Mouse (Mus musculus) heart, embryonic 14.5 days (tissue): ENCODE measurements at regions not wholly inside any gene's neighbourhood (a gene's known extent, or its start where the extent isn't known, plus 50 kb on each side); places are given as distances from the start of the nearest gene placed in this dataset.

ENCODE experiments used
- ATAC-seq: fragments of 200-750 bp; cut with Nextera tagmentation; 2 replicates; pipeline ENCODE4 v1.8.0; 2017; ENCODE audit warnings: low read depth, moderate TSS enrichment; ENCODE audit not compliant: insufficient number of reproducible peaks, insufficient read depth, low FRiP score
- H3K27ac ChIP-seq, 2 experiments: fragments of 200-500 bp in 1 of 2; fragments of 300-500 bp in 1 of 2; sonication (generic) in 1 of 2; replicated peaks in 1 of 2; 2 replicates each; pipeline ENCODE4 v1.5.1; 2012 to 2014; ENCODE audit warnings: low read depth in 2 of 2, low read length in 2 of 2, control low read depth in 1 of 2, mild to moderate bottlenecking in 1 of 2, mixed read lengths in 1 of 2; ENCODE audit not compliant: control insufficient read depth in 1 of 2, insufficient read depth in 1 of 2
- H3K27me3 ChIP-seq: fragments of 300-500 bp; sonication (generic); 2 replicates; pipeline ENCODE4 v1.6.1; 2014; ENCODE audit warnings: mild to moderate bottlenecking, low read length, control low read depth; ENCODE audit not compliant: control insufficient read depth, insufficient read depth
- H3K36me3 ChIP-seq: fragments of 300-500 bp; sonication (generic); 2 replicates; pipeline ENCODE4 v1.6.1; 2014; ENCODE audit warnings: mild to moderate bottlenecking, control low read depth, low read length, mixed read lengths; ENCODE audit not compliant: control insufficient read depth, insufficient read depth
- H3K4me1 ChIP-seq, 2 experiments: fragments of 200-500 bp in 1 of 2; fragments of 300-500 bp in 1 of 2; sonication (generic) in 1 of 2; 2 replicates each; pipeline ENCODE4 v1.6.1; 2012 to 2014; ENCODE audit warnings: low read length in 2 of 2, control low read depth in 1 of 2, mixed read lengths in 1 of 2; ENCODE audit not compliant: control insufficient read depth in 2 of 2, insufficient read depth in 2 of 2
- H3K4me2 ChIP-seq: fragments of 300-500 bp; sonication (generic); 2 replicates; pipeline ENCODE4 v1.6.1; 2014; ENCODE audit warnings: mild to moderate bottlenecking, low read length
- H3K4me3 ChIP-seq, 2 experiments: fragments of 200-500 bp in 1 of 2; fragments of 300-500 bp in 1 of 2; sonication (generic) in 1 of 2; 2 replicates each; pipeline ENCODE4 v1.5.1; 2012 to 2014; ENCODE audit warnings: low read length in 2 of 2, mild to moderate bottlenecking in 2 of 2, control low read depth in 1 of 2, low read depth in 1 of 2, moderate library complexity in 1 of 2; ENCODE audit not compliant: control insufficient read depth in 1 of 2, insufficient read depth in 1 of 2
- H3K9ac ChIP-seq: fragments of 300-500 bp; sonication (generic); 2 replicates; pipeline ENCODE4 v1.6.1; 2014; ENCODE audit warnings: mild to moderate bottlenecking, low read length
- H3K9me3 ChIP-seq: fragments of 300-500 bp; sonication (generic); 2 replicates; pipeline ENCODE4 v1.6.1; 2016; ENCODE audit warnings: low read length, control low read depth; ENCODE audit not compliant: control insufficient read depth
- WGBS: fragments of 180-500 bp; shearing (Covaris S2); extraction: QIAGEN DNeasy Blood & Tissue Kit; methylation state at CpG from one replicate; pipeline ENCODE4 v1.1.7; 2014; 5-methylcytosine and 5-hydroxymethylcytosine counted together

GRCm38 (mm10) chr6:127338412-127338811 is 108.2 kb upstream of the Parp11 start:
- Histone ChIP-seq H3K27me3 (no peaks in the 10 kb centered on the region), H3K27ac (0 out of 4 replicates have a peak overlapping the region, but pooled peaks of 1 of the 2 experiments have one; percentile 42), H3K36me3 (no peaks in the 10 kb centered on the region), H3K4me3 (no peak overlapping the region), H3K4me1 (peaks cover 50 to 56% of the 10 kb centered on the region in 2 experiments), H3K4me2 (no peak overlapping the region), H3K9me3 (no peaks in the 10 kb centered on the region), H3K9ac (peak overlapping the region; percentile 31; the same call in 1 of the 2 replicates)
- no peak for ATAC-seq
- 17% methylated on average over 6 of the region's 6 CpGs for WGBS

- Histone ChIP-seq H3K9ac (no peak overlapping the region), H3K4me2 (no peak overlapping the region), H3K27ac (peak overlapping the region; percentile 41 to 70), H3K4me1 (peaks cover 46 to 64% of the 10 kb centered on the region in 2 experiments), H3K27me3 (no peaks in the 10 kb centered on the region), H3K9me3 (no peaks in the 10 kb centered on the region), H3K36me3 (no peaks in the 10 kb centered on the region), H3K4me3 (no peak overlapping the region)
- WGBS = 73% methylated on average over 3 of the region's 3 CpGs
- ATAC-seq = no peak
Measured at GRCm38 (mm10) chr6:127341604-127342003, 105.0 kb upstream of the Parp11 start.

DNA sequence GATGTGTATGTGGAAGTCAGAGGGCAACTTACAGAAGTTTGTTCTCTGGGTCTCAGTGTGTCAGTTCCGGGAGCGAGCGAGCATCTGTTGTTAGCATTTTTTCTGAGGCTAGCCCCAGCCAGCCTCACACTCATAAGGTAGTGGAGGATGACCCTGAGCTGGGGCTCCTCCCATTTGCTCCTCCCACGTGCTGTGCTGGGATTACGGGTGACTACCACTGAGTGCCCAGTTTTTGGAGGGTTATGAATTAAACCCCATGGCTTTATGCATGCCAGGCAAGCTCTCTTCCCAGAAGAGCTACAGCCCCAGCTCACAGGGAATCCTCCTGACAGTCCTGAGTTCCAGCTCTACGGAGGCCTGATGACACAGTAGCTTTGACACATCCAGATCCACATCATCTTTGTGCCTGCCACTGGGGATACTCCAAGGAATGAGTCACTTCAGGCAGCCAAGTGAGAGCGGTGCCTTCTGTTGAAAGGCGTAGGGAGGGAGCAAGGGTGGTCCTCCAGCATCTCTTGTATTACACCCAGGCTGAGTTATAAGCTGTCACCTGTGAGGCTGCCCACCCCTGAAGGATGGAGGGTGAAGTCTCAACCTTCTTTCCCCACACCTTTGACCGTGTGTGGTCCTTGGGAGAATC is 97.8 kb upstream of the Parp11 start:
- no peak overlapping the region; a peak in 1 of 4 replicates for H3K27ac ChIP-seq
- no peak overlapping the region for H3K9ac ChIP-seq
- H3K36me3 ChIP-seq = no peaks in the 10 kb centered on the region
- H3K4me1 ChIP-seq = peaks cover 12 to 13% of the 10 kb centered on the region in 2 experiments
- no peaks in the 10 kb centered on the region for H3K27me3 ChIP-seq
- H3K4me3 ChIP-seq = no peak overlapping the region
- H3K4me2 ChIP-seq = no peak overlapping the region
- WGBS = 77% methylated on average over 9 of the region's 9 CpGs
- no peaks in the 10 kb centered on the region for H3K9me3 ChIP-seq
- no peak for ATAC-seq

DNA sequence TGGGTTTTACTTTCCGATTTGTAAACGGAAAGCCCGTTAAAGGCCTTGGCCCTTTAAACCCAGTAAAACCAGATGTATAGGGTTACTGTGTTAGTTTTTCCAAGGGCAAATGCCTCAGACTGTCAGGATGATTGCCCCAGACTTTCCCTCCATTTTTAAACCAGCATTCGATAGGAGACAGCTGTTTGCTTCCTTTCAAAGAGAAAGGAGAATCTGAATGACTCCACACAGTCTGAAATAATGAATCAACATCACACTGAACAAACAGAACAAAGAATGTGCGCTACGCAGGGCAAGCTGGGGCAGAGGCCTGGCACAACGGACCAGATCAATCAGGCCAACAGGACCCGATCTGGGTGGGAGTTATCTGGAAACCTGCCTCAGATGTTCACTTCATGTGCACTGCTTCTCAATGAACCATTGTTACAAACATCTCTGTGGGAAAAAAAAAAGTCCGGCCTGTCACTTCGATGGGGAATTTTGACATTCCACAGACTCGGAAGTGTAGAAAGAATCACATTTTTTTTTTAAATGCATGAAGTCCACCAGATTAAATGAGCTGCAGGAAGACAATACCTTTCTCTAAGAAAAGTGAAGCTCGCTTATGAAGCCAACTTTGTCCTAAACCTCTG is 97.0 kb upstream of the Parp11 start:
- H3K27me3 ChIP-seq = no peaks in the 10 kb centered on the region
- no peaks in the 10 kb centered on the region for H3K9me3 ChIP-seq
- no peak for ATAC-seq
- peaks cover 10 to 13% of the 10 kb centered on the region in 2 experiments for H3K4me1 ChIP-seq
- peak overlapping the region; percentile 18 to 21; a peak in 1 of 4 replicates for H3K27ac ChIP-seq
- H3K4me3 ChIP-seq = no peak overlapping the region
- 53% methylated on average over 12 of the region's 12 CpGs for WGBS
- H3K36me3 ChIP-seq = no peaks in the 10 kb centered on the region
- H3K4me2 ChIP-seq = no peak overlapping the region
- no peak overlapping the region for H3K9ac ChIP-seq

GRCm38 (mm10) chr6:127351691-127352090 is 94.9 kb upstream of the Parp11 start:
- 89% methylated on average over 5 of the region's 5 CpGs for WGBS
- no peak overlapping the region for H3K9ac ChIP-seq
- ATAC-seq = no peak
- no peaks in the 10 kb centered on the region for H3K27me3 ChIP-seq
- no peaks in the 10 kb centered on the region for H3K36me3 ChIP-seq
- peaks cover 5 to 8% of the 10 kb centered on the region in 2 experiments; a peak in 3 of 4 replicates for H3K4me1 ChIP-seq
- H3K27ac ChIP-seq = no peak overlapping the region
- H3K4me3 ChIP-seq = no peak overlapping the region
- H3K4me2 ChIP-seq = no peak overlapping the region
- H3K9me3 ChIP-seq = no peaks in the 10 kb centered on the region

DNA sequence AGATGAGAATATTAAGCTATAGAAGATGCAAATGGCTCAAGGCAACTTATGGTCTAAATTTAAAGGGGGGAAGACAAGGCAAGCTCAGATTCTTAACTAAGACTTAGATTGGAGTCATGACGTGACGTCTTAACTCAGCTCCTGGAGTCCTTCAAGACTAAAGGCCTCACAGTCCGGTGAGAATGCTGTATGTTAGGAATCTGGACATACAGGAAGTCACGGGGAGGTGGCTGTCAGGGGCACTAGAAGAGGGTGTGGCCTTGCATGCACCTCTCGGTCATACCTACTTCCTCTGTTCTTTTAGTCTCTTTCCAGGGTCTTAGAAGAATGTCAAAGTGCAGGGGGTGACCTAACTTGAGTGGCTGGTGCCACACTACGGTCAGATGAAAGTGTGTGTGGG is 91.5 kb upstream of the Parp11 start:
- no peak for ATAC-seq
- no peak overlapping the region for H3K4me3 ChIP-seq
- H3K4me1 ChIP-seq = peaks cover 4 to 11% of the 10 kb centered on the region in 2 experiments; a peak in 3 of 4 replicates
- H3K27ac ChIP-seq = no peak overlapping the region
- H3K36me3 ChIP-seq = no peaks in the 10 kb centered on the region
- no peak overlapping the region for H3K9ac ChIP-seq
- no peak overlapping the region for H3K4me2 ChIP-seq
- no peaks in the 10 kb centered on the region for H3K27me3 ChIP-seq
- H3K9me3 ChIP-seq = no peaks in the 10 kb centered on the region
- 71% methylated on average over 6 of the region's 6 CpGs for WGBS

DNA sequence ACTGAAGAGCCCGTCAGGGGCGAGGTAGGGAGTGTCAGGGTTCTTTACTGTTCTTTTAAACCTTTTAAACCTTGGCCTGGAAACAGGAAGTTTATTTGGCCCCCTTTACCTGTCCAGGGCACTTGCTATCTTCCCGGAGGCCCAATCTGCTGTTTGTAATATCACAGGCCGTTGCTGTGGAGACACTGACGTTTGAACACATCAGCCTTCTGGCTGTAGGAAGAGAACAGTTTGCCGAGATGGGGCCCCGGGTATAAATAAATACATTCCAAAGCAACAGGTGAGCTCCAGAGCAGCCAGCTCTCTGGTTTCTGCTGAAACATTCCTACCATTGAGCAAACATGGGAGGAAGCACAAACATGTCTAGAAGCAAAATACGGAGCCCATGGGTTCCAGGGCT is 90.2 kb upstream of the Parp11 start:
- ATAC-seq = no peak
- no peaks in the 10 kb centered on the region for H3K27me3 ChIP-seq
- no peaks in the 10 kb centered on the region for H3K9me3 ChIP-seq
- H3K36me3 ChIP-seq = no peaks in the 10 kb centered on the region
- peaks cover 4 to 11% of the 10 kb centered on the region in 2 experiments; a peak in 3 of 4 replicates for H3K4me1 ChIP-seq
- H3K4me3 ChIP-seq = no peak overlapping the region
- H3K27ac ChIP-seq = no peak overlapping the region
- H3K4me2 ChIP-seq = no peak overlapping the region
- WGBS = 55% methylated on average over 8 of the region's 8 CpGs
- H3K9ac ChIP-seq = no peak overlapping the region
